Mouse (Mus musculus): Measurements from ENCODE around the gene Gstp1.

DNA sequence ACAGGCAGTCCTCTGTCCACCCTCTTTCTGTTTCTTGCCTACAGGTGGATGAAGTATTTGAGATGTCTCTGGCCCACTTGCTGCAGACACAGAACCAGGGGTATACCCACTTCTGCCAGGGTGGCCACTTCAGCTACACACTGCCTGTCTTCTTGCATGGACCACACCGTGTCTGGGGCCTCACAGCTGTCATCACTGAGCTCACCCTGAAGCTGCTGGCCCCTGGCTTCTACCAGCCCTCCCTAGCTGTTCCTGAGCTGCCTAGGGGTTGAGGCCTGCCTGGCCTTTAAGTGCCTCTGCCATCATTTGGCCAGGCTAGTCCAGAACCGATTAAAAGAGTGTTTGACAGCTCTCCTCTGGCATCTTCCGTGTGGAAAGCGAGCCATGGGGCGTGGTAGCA, 36.0 kb downstream of the Gstp1 start:
- TF ChIP-seq CTCF (IDR thresholded peaks at IDR 0.05; ENCODE audit: control insufficient read depth, insufficient read depth, insufficient replicate concordance, low read depth, low read length) (no peak), POLR2A (IDR thresholded peaks at IDR 0.05; ENCODE audit: control insufficient read depth, low read depth, low read length) (no peak)
